Mouse (Mus musculus): ENCODE data around the gene Megf6. TPM values are rescaled to one million over a fixed set of nuclear protein-coding genes. Genes with fewer than 3 reads are reported as not detected.

Megf6 gene
- polyA plus RNA-seq, 1 experiment from 2014 or later = 4.4 TPM

GRCm38 (mm10) chr4:154129950-154130349 is 40.6 kb upstream of the Megf6 start:
- Histone ChIP-seq H3K9ac (ENCODE audit: low read depth, low read length) (no peak overlapping the region), H3K27me3 (replicated peaks; ENCODE audit: control insufficient read depth, insufficient read depth, low read length) (0 out of 2 replicates have a peak, but pooled peaks cover 5% of the 10 kb centered on the region), H3K27ac (ENCODE audit: low read depth, low read length) (no peak overlapping the region), H3K36me3 (ENCODE audit: control insufficient read depth, insufficient read depth) (no peaks in the 10 kb centered on the region), H3K4me1 (replicated peaks; ENCODE audit: control insufficient read depth, insufficient read depth, low read length) (no peaks in the 10 kb centered on the region), H3K4me2 (replicated peaks; ENCODE audit: low read depth) (no peak overlapping the region), H3K9me3 (ENCODE audit: control insufficient read depth) (no peaks in the 10 kb centered on the region), H3K4me3 (ENCODE audit: low read depth, low read length) (no peak overlapping the region)
- no peak for TF ChIP-seq CTCF (IDR thresholded peaks at IDR 0.05; ENCODE audit: low read depth)
- ATAC-seq = no peak

DNA sequence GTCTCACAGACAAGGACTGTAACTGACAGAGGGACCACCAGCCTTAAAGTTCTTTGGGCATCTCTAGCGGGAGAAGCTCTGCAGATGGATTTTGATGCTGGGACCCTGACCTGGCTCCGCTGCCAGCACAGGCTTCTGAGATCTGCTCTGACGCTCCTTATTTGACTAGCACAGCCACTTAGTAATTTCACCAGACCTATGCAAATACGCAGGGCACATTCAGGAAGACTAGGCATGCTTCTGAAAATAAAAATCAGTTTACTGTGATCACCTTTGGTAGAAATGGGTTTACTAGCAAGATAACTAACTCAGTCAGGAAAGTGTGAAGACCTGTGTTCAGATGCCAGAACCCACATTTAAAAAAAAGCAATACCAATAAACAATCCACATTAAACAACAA is 38.6 kb upstream of the Megf6 start:
- TF ChIP-seq CTCF (IDR thresholded peaks at IDR 0.05; ENCODE audit: low read depth) = no peak
- no peaks in the 10 kb centered on the region for H3K9me3 ChIP-seq (ENCODE audit: control insufficient read depth)
- no peak overlapping the region for H3K4me3 ChIP-seq (ENCODE audit: low read depth, low read length)
- WGBS = 77% methylated on average over 4 of the region's 4 CpGs
- H3K36me3 ChIP-seq (ENCODE audit: control insufficient read depth, insufficient read depth) = no peaks in the 10 kb centered on the region
- no peak overlapping the region for H3K4me2 ChIP-seq (replicated peaks; ENCODE audit: low read depth)
- 0 out of 2 replicates have a peak, but pooled peaks cover 8% of the 10 kb centered on the region for H3K27me3 ChIP-seq (replicated peaks; ENCODE audit: control insufficient read depth, insufficient read depth, low read length)
- no peak for ATAC-seq
- H3K9ac ChIP-seq (ENCODE audit: low read depth, low read length) = no peak overlapping the region
- H3K27ac ChIP-seq (ENCODE audit: low read depth, low read length) = no peak overlapping the region
- no peaks in the 10 kb centered on the region for H3K4me1 ChIP-seq (replicated peaks; ENCODE audit: control insufficient read depth, insufficient read depth, low read length)

- 56% methylated on average over 4 of the region's 4 CpGs for WGBS
- H3K4me3 ChIP-seq (ENCODE audit: low read depth, low read length) = no peak overlapping the region
- no peak for TF ChIP-seq CTCF (IDR thresholded peaks at IDR 0.05; ENCODE audit: low read depth)
These were observed 35.7 kb upstream of the Megf6 start for GRCm38 (mm10) chr4:154134803-154135202.

DNA sequence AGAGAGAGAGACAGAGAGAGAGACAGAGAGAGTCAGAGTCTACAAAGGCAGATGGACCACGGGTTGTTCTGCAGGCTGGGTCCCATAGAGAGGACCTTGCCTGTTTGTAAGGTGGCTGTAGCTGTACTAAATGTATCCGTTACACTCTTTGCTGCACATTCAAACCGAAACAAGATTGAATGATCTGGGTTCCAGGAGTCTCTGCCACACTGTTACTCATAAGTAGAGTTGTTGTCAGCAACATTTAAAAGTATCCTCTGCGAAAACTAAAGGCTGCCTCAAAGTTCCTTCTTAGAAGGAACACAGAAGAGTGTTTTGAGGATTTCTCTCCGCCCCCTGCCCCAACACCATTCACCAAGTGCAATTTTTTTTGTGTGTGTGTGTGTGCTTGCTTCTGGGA is 33.4 kb upstream of the Megf6 start:
- H3K4me3 ChIP-seq (ENCODE audit: low read depth, low read length) = no peak overlapping the region
- TF ChIP-seq CTCF (IDR thresholded peaks at IDR 0.05; ENCODE audit: low read depth) = no peak
- peaks cover 51% of the 10 kb centered on the region for H3K27me3 ChIP-seq (replicated peaks; ENCODE audit: control insufficient read depth, insufficient read depth, low read length)
- ATAC-seq = no peak
- 66% methylated on average over 5 of the region's 5 CpGs for WGBS
- no peak overlapping the region for H3K9ac ChIP-seq (ENCODE audit: low read depth, low read length)
- H3K9me3 ChIP-seq (ENCODE audit: control insufficient read depth) = no peaks in the 10 kb centered on the region
- H3K36me3 ChIP-seq (ENCODE audit: control insufficient read depth, insufficient read depth) = no peaks in the 10 kb centered on the region
- H3K4me2 ChIP-seq (replicated peaks; ENCODE audit: low read depth) = no peak overlapping the region
- H3K4me1 ChIP-seq (replicated peaks; ENCODE audit: control insufficient read depth, insufficient read depth, low read length) = peaks cover 7% of the 10 kb centered on the region
- H3K27ac ChIP-seq (ENCODE audit: low read depth, low read length) = no peak overlapping the region

More at GRCm38 (mm10) chr4:154134803-154135202, 35.7 kb upstream of the Megf6 start:
- Histone ChIP-seq H3K27me3 (replicated peaks; ENCODE audit: control insufficient read depth, insufficient read depth, low read length) (peaks cover 34% of the 10 kb centered on the region), H3K27ac (ENCODE audit: low read depth, low read length) (no peak overlapping the region), H3K4me2 (replicated peaks; ENCODE audit: low read depth) (no peak overlapping the region), H3K9me3 (ENCODE audit: control insufficient read depth) (no peaks in the 10 kb centered on the region), H3K9ac (ENCODE audit: low read depth, low read length) (no peak overlapping the region), H3K4me1 (replicated peaks; ENCODE audit: control insufficient read depth, insufficient read depth, low read length) (peaks cover 3% of the 10 kb centered on the region), H3K36me3 (ENCODE audit: control insufficient read depth, insufficient read depth) (no peaks in the 10 kb centered on the region)
- no peak for ATAC-seq

DNA sequence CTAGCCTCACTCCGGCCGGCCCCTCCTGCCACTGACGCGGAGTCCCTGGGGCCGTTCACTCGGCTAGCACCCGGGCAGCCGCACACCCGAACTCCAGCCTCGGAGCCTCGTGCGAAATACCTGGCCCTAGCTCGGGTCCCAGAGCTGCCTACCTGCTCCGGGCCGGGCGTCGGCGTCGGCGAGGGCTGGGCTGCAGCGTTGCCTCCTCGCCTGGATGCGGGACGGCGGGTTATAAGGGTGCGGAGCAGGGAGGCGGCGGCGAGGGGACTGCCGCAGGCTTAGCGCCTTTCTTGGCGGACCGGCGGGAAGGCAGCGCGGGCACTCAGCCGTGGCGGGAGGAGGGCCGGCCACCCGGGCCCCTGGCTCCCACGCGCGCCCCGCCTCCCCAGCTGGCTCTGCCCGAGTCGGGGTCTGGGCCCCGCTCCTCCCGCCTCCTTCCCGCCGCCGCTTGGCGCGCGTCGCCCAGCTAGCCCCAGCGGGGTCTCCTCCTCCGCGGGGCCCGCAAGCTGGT is 30.8 kb upstream of the Megf6 start:
- Histone ChIP-seq H3K27me3 (replicated peaks; ENCODE audit: control insufficient read depth, insufficient read depth, low read length) (peaks cover 51% of the 10 kb centered on the region), H3K36me3 (ENCODE audit: control insufficient read depth, insufficient read depth) (no peaks in the 10 kb centered on the region), H3K4me1 (replicated peaks; ENCODE audit: control insufficient read depth, insufficient read depth, low read length) (peaks cover 13% of the 10 kb centered on the region), H3K4me3 (ENCODE audit: low read depth, low read length) (peak overlapping the region; percentile 89), H3K27ac (ENCODE audit: low read depth, low read length) (no peak overlapping the region), H3K4me2 (replicated peaks; ENCODE audit: low read depth) (peak overlapping the region; percentile 82), H3K9ac (ENCODE audit: low read depth, low read length) (0 out of 2 replicates have a peak overlapping the region, but pooled peaks have one; percentile 31), H3K9me3 (ENCODE audit: control insufficient read depth) (no peaks in the 10 kb centered on the region)
- ATAC-seq = no peak
- under 1% methylated on average over 45 of the region's 59 CpGs for WGBS
- TF ChIP-seq CTCF (IDR thresholded peaks at IDR 0.05; ENCODE audit: low read depth) = no peak

DNA sequence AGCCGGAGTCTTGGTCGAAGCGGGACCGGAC is 30.5 kb upstream of the Megf6 start, which contains the start of gene Trp73:
TSS of gene Trp73 (minus strand) at position 27 of the 31 bp plus-strand sequence.
- ATAC-seq = no peak
- Histone ChIP-seq H3K4me2 (replicated peaks; ENCODE audit: low read depth) (peak within 1 kb of the TSS; percentile 82), H3K9me3 (ENCODE audit: control insufficient read depth) (no peaks in the 10 kb centered on the region), H3K9ac (ENCODE audit: low read depth, low read length) (0 out of 2 replicates have a peak within 1 kb of the TSS, but pooled peaks have one; percentile 31), H3K27ac (ENCODE audit: low read depth, low read length) (no peak within 1 kb of the TSS), H3K27me3 (replicated peaks; ENCODE audit: control insufficient read depth, insufficient read depth, low read length) (peaks cover 51% of the 10 kb centered on the region), H3K4me1 (replicated peaks; ENCODE audit: control insufficient read depth, insufficient read depth, low read length) (peaks cover 13% of the 10 kb centered on the region), H3K36me3 (ENCODE audit: control insufficient read depth, insufficient read depth) (no peaks in the 10 kb centered on the region), H3K4me3 (ENCODE audit: low read depth, low read length) (peak within 1 kb of the TSS; percentile 89)
- no peak for TF ChIP-seq CTCF (IDR thresholded peaks at IDR 0.05; ENCODE audit: low read depth)
- WGBS = 0% methylated on average over 4 of the region's 4 CpGs

All from intestine, postnatal 0 days (tissue).